Mouse (Mus musculus): ENCODE measurements around the gene Lrrc8d. TPM values are rescaled to one million over a fixed set of nuclear protein-coding genes. Genes with fewer than 3 reads are reported as not detected.

Lrrc8d gene
- polyA plus RNA-seq, 1 experiment from 2014 or later, result 37.6 TPM

GRCm38 (mm10) chr5:105874476-105874875, 174.7 kb downstream of the Lrrc8d start:
- Histone ChIP-seq H3K9me3 (no peaks in the 10 kb centered on the region), H3K4me2 (no peak overlapping the region), H3K27ac (replicated peaks) (no peak overlapping the region), H3K4me3 (no peak overlapping the region), H3K4me1 (replicated peaks) (peaks cover 25% of the 10 kb centered on the region), H3K36me3 (no peaks in the 10 kb centered on the region), H3K27me3 (peaks cover 17% of the 10 kb centered on the region; the same call in 1 of the 2 replicates), H3K9ac (no peak overlapping the region)
- ATAC-seq (ENCODE audit: low read depth), result no peak
- 95% methylated on average over 11 of the region's 11 CpGs for WGBS

DNA sequence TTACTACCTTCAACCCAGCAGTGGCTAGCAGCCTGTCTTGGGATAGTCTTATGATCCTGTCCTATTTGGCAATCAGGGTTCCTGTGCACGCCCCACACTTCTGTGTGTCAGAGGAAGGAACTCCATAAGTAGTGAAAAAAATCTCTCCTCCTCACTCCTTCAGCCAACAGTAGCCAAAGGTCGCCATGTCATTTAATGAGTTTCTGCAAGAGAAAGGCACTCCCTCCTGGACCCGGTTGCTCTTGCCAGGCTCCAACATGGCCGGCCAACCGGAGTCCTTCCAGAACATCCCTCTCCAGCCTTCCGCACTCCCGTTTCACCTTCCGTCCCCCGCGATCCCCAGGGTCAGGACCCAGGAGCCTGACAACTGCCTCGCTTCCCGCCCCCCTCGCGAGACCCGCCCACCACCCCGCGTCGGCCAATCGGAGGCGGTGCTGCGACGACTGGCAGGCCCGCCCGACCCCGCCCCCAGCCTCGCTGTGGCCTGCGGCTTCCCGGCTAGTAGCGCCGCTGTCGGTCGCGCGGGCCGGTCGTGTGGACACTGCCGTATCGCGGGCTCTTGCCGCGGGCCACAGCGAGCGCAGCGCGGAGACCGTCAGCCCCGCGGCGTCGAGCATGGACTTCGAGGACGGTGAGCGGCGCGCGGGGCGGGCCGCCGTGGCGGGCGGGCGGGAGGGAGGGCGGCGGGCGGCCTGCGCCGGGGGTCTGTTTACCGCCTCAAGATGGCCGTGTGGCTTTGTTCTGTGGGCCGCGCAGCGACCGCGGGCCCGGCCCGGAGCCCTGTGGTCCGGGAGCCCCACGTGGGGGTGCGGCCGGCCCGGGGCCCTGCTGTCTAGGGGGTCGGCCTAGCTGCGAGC, 176.5 kb downstream of the Lrrc8d start, which contains the start of gene Zfp326:
Gene Zfp326, plus strand, starts transcription at position 498 of the 857 bp plus-strand sequence.
- Histone ChIP-seq H3K27ac (replicated peaks) (peak within 1 kb of the TSS; percentile 92), H3K9me3 (no peaks in the 10 kb centered on the region), H3K36me3 (0 out of 2 replicates have a peak, but pooled peaks cover 7% of the 10 kb centered on the region), H3K4me2 (peak within 1 kb of the TSS; percentile 94), H3K4me3 (peak within 1 kb of the TSS; percentile 97), H3K27me3 (0 out of 2 replicates have a peak, but pooled peaks cover 7% of the 10 kb centered on the region), H3K4me1 (replicated peaks) (peaks cover 39% of the 10 kb centered on the region), H3K9ac (peak within 1 kb of the TSS; percentile 100)
- WGBS, result under 1% methylated on average over 74 of the region's 83 CpGs
- peak; percentile 95 for ATAC-seq (ENCODE audit: low read depth)

DNA sequence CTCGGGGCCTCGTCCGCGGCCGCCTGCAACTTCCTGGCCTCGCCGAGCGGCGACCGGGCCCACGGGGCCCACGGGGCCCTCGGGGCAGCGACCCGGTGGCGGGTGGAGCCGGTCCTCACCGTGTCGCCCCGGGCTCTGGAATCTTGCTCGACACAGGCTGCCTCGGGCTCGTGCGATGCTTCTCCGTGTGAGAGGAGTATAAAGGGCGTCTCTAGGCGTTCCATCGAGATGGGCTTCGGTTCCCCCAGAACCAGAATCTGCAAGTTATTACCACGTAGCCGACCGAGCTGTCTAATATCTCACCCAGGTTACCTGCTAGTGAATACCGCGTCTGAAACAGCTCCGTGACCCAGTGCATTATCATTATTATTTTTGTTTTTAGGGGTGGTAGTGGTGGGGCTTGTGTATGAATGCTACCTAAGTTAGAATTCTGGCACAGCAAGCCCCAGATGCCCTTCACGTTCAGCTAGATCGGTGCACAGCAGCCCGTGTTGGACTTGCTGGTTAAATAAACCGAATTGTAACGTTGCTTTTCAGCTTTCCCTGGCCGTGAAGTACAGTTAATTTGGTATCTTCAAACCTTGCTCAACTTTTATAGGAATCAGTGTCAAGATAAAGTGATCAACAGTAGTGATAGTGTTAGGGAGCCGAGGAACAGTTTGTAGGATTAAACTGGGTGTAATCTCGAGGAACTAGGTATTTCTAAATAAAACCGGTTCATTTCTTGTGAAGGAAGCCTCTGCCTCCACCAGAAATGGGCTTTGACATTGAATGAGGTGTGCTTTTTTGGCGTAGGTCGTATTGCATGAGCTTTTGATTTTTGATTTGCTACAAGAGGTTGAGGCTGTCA, 177.4 kb downstream of the Lrrc8d start:
- Histone ChIP-seq H3K27ac (replicated peaks) (peak overlapping the region; percentile 92), H3K9me3 (no peaks in the 10 kb centered on the region), H3K9ac (peak overlapping the region; percentile 100), H3K4me1 (replicated peaks) (peaks cover 45% of the 10 kb centered on the region), H3K4me2 (peak overlapping the region; percentile 94), H3K4me3 (peak overlapping the region; percentile 97), H3K36me3 (0 out of 2 replicates have a peak, but pooled peaks cover 8% of the 10 kb centered on the region), H3K27me3 (0 out of 2 replicates have a peak, but pooled peaks cover 7% of the 10 kb centered on the region)
- ATAC-seq (ENCODE audit: low read depth), result peak; percentile 1; the same call in 1 of the 2 replicates
- WGBS, result under 1% methylated on average over 46 of the region's 46 CpGs

Other genes with a start within 250 kb of the Lrrc8d start
- gene Lrrc8c, start 180.6 kb upstream of the Lrrc8d start, polyA plus RNA-seq (2015; fragmentation: Nextera tagmentation; extraction: Ambion mirVana), result 10.3 and 15.1 TPM in 2 replicates
- 48.6 and 55.8 TPM in 2 replicates for gene Zfp326, start 176.6 kb downstream of the Lrrc8d start, polyA plus RNA-seq (2015; fragmentation: Nextera tagmentation; extraction: Ambion mirVana)

Data from neural tube, embryonic 13.5 days (tissue).